Comparison of ENCODE assay signal across 16 mouse cellular contexts in genomic region chr8:72500521-72500931, GRCm38 (mm10). TPM values are rescaled to one million over a fixed set of nuclear protein-coding genes. Genes with fewer than 3 reads are reported as not detected.
DNase-seq lines count a peak whose midpoint lies in the region; ATAC-seq and TF ChIP-seq lines count a peak whose summit lies in the region.
"Had no signal": no experiment of that assay in that cellular context is flagged by ENCODE, and none has a peak within 500 bp of the region (broad histone marks: within the 10 kb centered on the region; RNA-seq: fewer than 3 reads in every experiment).

No protein-coding gene starts in this region.

- H3K4me2 ChIP-seq in hindbrain, postnatal 0 days (ENCODE audit: low read depth, low read length), result no peak overlapping the region
- H3K4me2 ChIP-seq in heart, postnatal 0 days (ENCODE audit: low read depth, low read length), result no peak overlapping the region
- H3K4me2 ChIP-seq: embryonic facial prominence, embryonic 12.5 days; midbrain, embryonic 12.5 days had no signal

- no peaks in the 10 kb centered on the region for H3K9me3 ChIP-seq in hindbrain, postnatal 0 days (ENCODE audit: low read length)
- H3K9me3 ChIP-seq in hindbrain, embryonic 10.5 days, result no peaks in the 10 kb centered on the region
- H3K9me3 ChIP-seq in heart, postnatal 0 days (replicated peaks; ENCODE audit: control insufficient read depth, low read length), result no peaks in the 10 kb centered on the region
- H3K9me3 ChIP-seq: embryonic facial prominence, embryonic 12.5 days; midbrain, embryonic 12.5 days had no signal

- 74% methylated on average over 1 of the region's 1 CpGs for WGBS in hindbrain, postnatal 0 days
- 95% methylated on average over 1 of the region's 1 CpGs for WGBS in hindbrain, embryonic 10.5 days
- 48% methylated on average over 1 of the region's 1 CpGs for WGBS in heart, postnatal 0 days

- H3K4me3 ChIP-seq in hindbrain, postnatal 0 days (ENCODE audit: low read length), result no peak overlapping the region
- H3K4me3 ChIP-seq in hindbrain, embryonic 10.5 days, result no peak overlapping the region
- no peak overlapping the region for H3K4me3 ChIP-seq in heart, postnatal 0 days (ENCODE audit: low read depth, low read length)
- H3K4me3 ChIP-seq: embryonic facial prominence, embryonic 12.5 days; midbrain, embryonic 12.5 days had no signal

- no peak for TF ChIP-seq EP300 in heart, postnatal 0 days (IDR thresholded peaks at IDR 0.05; ENCODE audit: low read depth)

- H3K27ac ChIP-seq in hindbrain, postnatal 0 days, result no peak overlapping the region
- H3K27ac ChIP-seq in hindbrain, embryonic 10.5 days, result no peak overlapping the region
- peak overlapping the region; percentile 95 for H3K27ac ChIP-seq in heart, postnatal 0 days (ENCODE audit: low read depth)
- H3K27ac ChIP-seq: embryonic facial prominence, embryonic 12.5 days; midbrain, embryonic 12.5 days had no signal

- H3K9ac ChIP-seq in hindbrain, postnatal 0 days (replicated peaks; ENCODE audit: low read length), result no peak overlapping the region
- no peak overlapping the region for H3K9ac ChIP-seq in heart, postnatal 0 days (replicated peaks; ENCODE audit: low read depth, low read length)
- H3K9ac ChIP-seq: embryonic facial prominence, embryonic 12.5 days; midbrain, embryonic 12.5 days had no signal

- no peak for TF ChIP-seq CTCF in hindbrain, postnatal 0 days (IDR thresholded peaks at IDR 0.05; ENCODE audit: low read depth)
- no peak for TF ChIP-seq CTCF in heart, postnatal 0 days (IDR thresholded peaks at IDR 0.05; ENCODE audit: low read depth)

- no peak for DNase-seq in hindbrain, postnatal 0 days (ENCODE audit: low spot score)
- no peak for DNase-seq in hindbrain, embryonic 10.5 days (ENCODE audit: low spot score)
- peak; percentile 87 for DNase-seq in cerebellum, adult 11-12 months
- peak; percentile 74 to 80 for DNase-seq in cerebellum, postnatal 10 days
- no peak for DNase-seq in heart, postnatal 0 days (ENCODE audit: low spot score)
- no peak for DNase-seq in adipocyte (ENCODE audit: low spot score)
- DNase-seq: adrenal gland, postnatal 36 days; lung, adult 18-20 months; lung, postnatal 4 days; right cerebral cortex, adult 18-20 months; thymus, postnatal 25 days had no signal

- no peaks in the 10 kb centered on the region for H3K4me1 ChIP-seq in hindbrain, postnatal 0 days (ENCODE audit: insufficient read depth, low read length)
- no peaks in the 10 kb centered on the region for H3K4me1 ChIP-seq in hindbrain, embryonic 10.5 days (replicated peaks)
- H3K4me1 ChIP-seq in heart, postnatal 0 days (ENCODE audit: control insufficient read depth, insufficient read depth), result peaks cover 54% of the 10 kb centered on the region
- H3K4me1 ChIP-seq: embryonic facial prominence, embryonic 12.5 days; midbrain, embryonic 12.5 days had no signal

- H3K36me3 ChIP-seq in hindbrain, postnatal 0 days (ENCODE audit: insufficient read depth, low read length), result peaks cover 7% of the 10 kb centered on the region
- H3K36me3 ChIP-seq in hindbrain, embryonic 10.5 days, result peaks cover 65% of the 10 kb centered on the region
- H3K36me3 ChIP-seq in heart, postnatal 0 days (replicated peaks; ENCODE audit: control insufficient read depth, insufficient read depth, low read length), result peaks cover 16% of the 10 kb centered on the region

- ATAC-seq in hindbrain, postnatal 0 days, result 0 out of 2 replicates have a peak, but pooled peaks have one; percentile 12
- ATAC-seq in heart, postnatal 0 days (ENCODE audit: insufficient read depth, low read depth), result no peak
- no peak for ATAC-seq in erythroid progenitor cell, adult 5-6 weeks (replicated peaks; ENCODE audit: low FRiP score, poor library complexity, severe bottlenecking)
- ATAC-seq in activated CD4-positive, CD25-positive, alpha-beta regulatory T cell, adult 4 months, result no peak
- ATAC-seq: CD4-positive, CD25-positive, alpha-beta regulatory T cell, adult 4 months had no signal

- no peaks in the 10 kb centered on the region for H3K27me3 ChIP-seq in hindbrain, postnatal 0 days (ENCODE audit: insufficient read depth, low read length)
- no peaks in the 10 kb centered on the region for H3K27me3 ChIP-seq in hindbrain, embryonic 10.5 days (ENCODE audit: insufficient read depth, poor library complexity, severe bottlenecking)
- H3K27me3 ChIP-seq in heart, postnatal 0 days (ENCODE audit: control insufficient read depth, insufficient read depth, low read length), result no peaks in the 10 kb centered on the region
- H3K27me3 ChIP-seq: embryonic facial prominence, embryonic 12.5 days; midbrain, embryonic 12.5 days had no signal

RNA-seq across cellular contexts. Expression of gene Slc35e1, which starts 8.1 kb away (rescaled TPM):
- total RNA-seq in hindbrain, postnatal 0 days (2014; rRNA removed), result 57.3 and 65.8 TPM in 2 replicates
- 12.5 and 12.9 TPM in 2 replicates for polyA plus RNA-seq in hindbrain, postnatal 0 days (2015; fragmentation: Nextera tagmentation; extraction: Ambion mirVana)
- 19.6 and 21.3 TPM in 2 replicates for polyA plus RNA-seq in hindbrain, embryonic 10.5 days (2016; fragmentation: Nextera tagmentation; extraction: Ambion mirVana)
- total RNA-seq in heart, postnatal 0 days (2014; rRNA removed; ENCODE audit: low replicate concordance), result 34.2 and 35.7 TPM in 2 replicates
- 6.7 and 7.7 TPM in 2 replicates for polyA plus RNA-seq in heart, postnatal 0 days (2015; fragmentation: Nextera tagmentation; extraction: Ambion mirVana)
- total RNA-seq in erythroid progenitor cell, adult 5-6 weeks (2015; ENCODE audit: low replicate concordance), result 18.7 and 19.3 TPM in 2 replicates
- 27.1 and 29.0 TPM in 2 replicates for total RNA-seq in erythroid progenitor cell, adult 5-6 weeks (2017; ENCODE audit: low replicate concordance)
- 1 to 10 TPM; 6.9 to 7.3 TPM for polyA plus RNA-seq in activated CD4-positive, CD25-positive, alpha-beta regulatory T cell, adult 4 months (2017; shearing (Covaris generic))

RNA-seq across cellular contexts. Expression of gene Cherp, which starts 25.5 kb away (rescaled TPM):
- total RNA-seq in hindbrain, postnatal 0 days (2014; rRNA removed), result 27.0 and 90.6 TPM in 2 replicates
- polyA plus RNA-seq in hindbrain, postnatal 0 days (2015; fragmentation: Nextera tagmentation; extraction: Ambion mirVana), result 37.3 and 40.3 TPM in 2 replicates
- polyA plus RNA-seq in hindbrain, embryonic 10.5 days (2016; fragmentation: Nextera tagmentation; extraction: Ambion mirVana), result 99.1 and 105 TPM in 2 replicates
- 17.0 and 26.4 TPM in 2 replicates for total RNA-seq in heart, postnatal 0 days (2014; rRNA removed; ENCODE audit: low replicate concordance)
- 15.8 and 16.0 TPM in 2 replicates for polyA plus RNA-seq in heart, postnatal 0 days (2015; fragmentation: Nextera tagmentation; extraction: Ambion mirVana)
- total RNA-seq in erythroid progenitor cell, adult 5-6 weeks (2015; ENCODE audit: low replicate concordance), result 52.4 and 63.1 TPM in 2 replicates
- 14.8 and 18.6 TPM in 2 replicates for total RNA-seq in erythroid progenitor cell, adult 5-6 weeks (2017; ENCODE audit: low replicate concordance)
- polyA plus RNA-seq in activated CD4-positive, CD25-positive, alpha-beta regulatory T cell, adult 4 months (2017; shearing (Covaris generic)), result 10 to 100 TPM; 52.7 to 65.0 TPM

RNA-seq across cellular contexts. Expression of gene Med26, which starts 47.5 kb away (rescaled TPM):
- total RNA-seq in hindbrain, postnatal 0 days (2014; rRNA removed), result 12.4 and 15.2 TPM in 2 replicates
- polyA plus RNA-seq in hindbrain, postnatal 0 days (2015; fragmentation: Nextera tagmentation; extraction: Ambion mirVana), result 14.0 and 15.5 TPM in 2 replicates
- 18.9 and 21.9 TPM in 2 replicates for polyA plus RNA-seq in hindbrain, embryonic 10.5 days (2016; fragmentation: Nextera tagmentation; extraction: Ambion mirVana)
- 6.0 and 17.0 TPM in 2 replicates for total RNA-seq in heart, postnatal 0 days (2014; rRNA removed; ENCODE audit: low replicate concordance)
- 6.2 and 6.6 TPM in 2 replicates for polyA plus RNA-seq in heart, postnatal 0 days (2015; fragmentation: Nextera tagmentation; extraction: Ambion mirVana)
- 5.4 and 6.8 TPM in 2 replicates for total RNA-seq in erythroid progenitor cell, adult 5-6 weeks (2015; ENCODE audit: low replicate concordance)
- 7.3 and 8.7 TPM in 2 replicates for total RNA-seq in erythroid progenitor cell, adult 5-6 weeks (2017; ENCODE audit: low replicate concordance)
- 1 to 10 TPM; 4.9 to 5.8 TPM for polyA plus RNA-seq in activated CD4-positive, CD25-positive, alpha-beta regulatory T cell, adult 4 months (2017; shearing (Covaris generic))

RNA-seq across cellular contexts. Expression of gene 1700030K09Rik, which starts 56.8 kb away (rescaled TPM):
- total RNA-seq in hindbrain, postnatal 0 days (2014; rRNA removed), result 8.6 and 11.3 TPM in 2 replicates
- 13.1 and 13.2 TPM in 2 replicates for polyA plus RNA-seq in hindbrain, postnatal 0 days (2015; fragmentation: Nextera tagmentation; extraction: Ambion mirVana)
- polyA plus RNA-seq in hindbrain, embryonic 10.5 days (2016; fragmentation: Nextera tagmentation; extraction: Ambion mirVana), result 14.3 and 15.5 TPM in 2 replicates
- 2.7 and 10.8 TPM in 2 replicates for total RNA-seq in heart, postnatal 0 days (2014; rRNA removed; ENCODE audit: low replicate concordance)
- 5.7 and 5.9 TPM in 2 replicates for polyA plus RNA-seq in heart, postnatal 0 days (2015; fragmentation: Nextera tagmentation; extraction: Ambion mirVana)
- total RNA-seq in erythroid progenitor cell, adult 5-6 weeks (2015; ENCODE audit: low replicate concordance), result 0.84 TPM in 1 of 2 replicates, not detected in the other
- total RNA-seq in erythroid progenitor cell, adult 5-6 weeks (2017; ENCODE audit: low replicate concordance), result 1.4 and 1.8 TPM in 2 replicates
- 1 to 10 TPM; 3.7 to 5.3 TPM for polyA plus RNA-seq in activated CD4-positive, CD25-positive, alpha-beta regulatory T cell, adult 4 months (2017; shearing (Covaris generic))

RNA-seq across cellular contexts. Expression of gene Calr3, which starts 56.9 kb away (rescaled TPM):
- total RNA-seq in hindbrain, postnatal 0 days (2014; rRNA removed), result 0.40 and 0.42 TPM in 2 replicates
- 1.4 and 1.9 TPM in 2 replicates for polyA plus RNA-seq in hindbrain, postnatal 0 days (2015; fragmentation: Nextera tagmentation; extraction: Ambion mirVana)
- polyA plus RNA-seq in hindbrain, embryonic 10.5 days (2016; fragmentation: Nextera tagmentation; extraction: Ambion mirVana), result 0.80 and 1.6 TPM in 2 replicates
- total RNA-seq in heart, postnatal 0 days (2014; rRNA removed; ENCODE audit: low replicate concordance), result 0.58 TPM in 1 of 2 replicates, not detected in the other
- polyA plus RNA-seq in heart, postnatal 0 days (2015; fragmentation: Nextera tagmentation; extraction: Ambion mirVana), result 2.9 and 3.2 TPM in 2 replicates
- not detected in 2 replicates for total RNA-seq in erythroid progenitor cell, adult 5-6 weeks (2015; ENCODE audit: low replicate concordance)
- total RNA-seq in erythroid progenitor cell, adult 5-6 weeks (2017; ENCODE audit: low replicate concordance), result not detected in 2 replicates
- polyA plus RNA-seq in activated CD4-positive, CD25-positive, alpha-beta regulatory T cell, adult 4 months (2017; shearing (Covaris generic)), result under 1 TPM; 0.36 to 0.81 TPM

Comparison
In these comparisons a context has a peak if more than half of its experiments do, and no peak if none do; other contexts are left out.
1. DNase-seq: peak in cerebellum, adult 11-12 months (single experiment) and cerebellum, postnatal 10 days (2 of 2); none in hindbrain, postnatal 0 days (single experiment), hindbrain, embryonic 10.5 days (single experiment), heart, postnatal 0 days (single experiment) and adipocyte (single experiment).